Mouse (Mus musculus) liver, embryonic 14.5 days (tissue): ENCODE measurements around the gene Gli1. TPM values are rescaled to one million over a fixed set of nuclear protein-coding genes. Genes with fewer than 3 reads are reported as not detected.
"Not testable (repeated sequence)": the region's sequence is repeated elsewhere in the genome, so short reads cannot be mapped to it uniquely, and the experiment has no call there.

ENCODE experiments used
- ATAC-seq: fragments of 200-750 bp; cut with Nextera tagmentation; 2 replicates; pipeline ENCODE4 v1.8.0; 2017; ENCODE audit warnings: moderate number of reproducible peaks, mild to moderate bottlenecking, moderate library complexity; ENCODE audit not compliant: insufficient read depth
- DNase-seq, 3 experiments: peaks; one replicate each; pipeline ENCODE4 v3.0.0-alpha.2; 2012 to 2013; ENCODE audit warnings: low read depth in 3 of 3, low spot score in 3 of 3
- H3K27ac ChIP-seq: fragments of 300-500 bp; sonication (generic); 2 replicates; pipeline ENCODE4 v1.5.1; 2014; ENCODE audit warnings: moderate library complexity, mild to moderate bottlenecking, control low read depth, inconsistent platforms
- H3K27me3 ChIP-seq: fragments of 300-500 bp; sonication (generic); 2 replicates; pipeline ENCODE4 v1.6.1; 2014; ENCODE audit warnings: mild to moderate bottlenecking, low read length, moderate library complexity; ENCODE audit not compliant: control insufficient read depth, insufficient read depth
- H3K36me3 ChIP-seq: fragments of 300-500 bp; sonication (generic); replicated peaks from 2 replicates; pipeline ENCODE4 v1.6.1; 2014; ENCODE audit warnings: low read depth; ENCODE audit not compliant: control insufficient read depth, insufficient read depth
- H3K4me1 ChIP-seq, 2 experiments: fragments of 200-500 bp in 1 of 2; fragments of 300-500 bp in 1 of 2; sonication (generic) in 1 of 2; replicated peaks; 2 replicates each; pipeline ENCODE4 v1.6.1; 2012 to 2014; ENCODE audit warnings: antibody characterized with exemption in 1 of 2, inconsistent platforms in 1 of 2, low read length in 1 of 2; ENCODE audit not compliant: control insufficient read depth in 2 of 2, insufficient read depth in 2 of 2
- H3K4me2 ChIP-seq: fragments of 300-500 bp; sonication (generic); 2 replicates; pipeline ENCODE4 v1.6.1; 2014; ENCODE audit warnings: low read depth, mild to moderate bottlenecking, control low read depth, moderate library complexity
- H3K4me3 ChIP-seq, 2 experiments: fragments of 200-500 bp in 1 of 2; fragments of 300-500 bp in 1 of 2; sonication (generic) in 1 of 2; 2 replicates each; pipeline ENCODE4 v1.5.1; 2012 to 2014; ENCODE audit warnings: low read depth in 2 of 2, low read length in 2 of 2, mild to moderate bottlenecking in 2 of 2, control low read depth in 1 of 2, inconsistent platforms in 1 of 2, moderate library complexity in 1 of 2; ENCODE audit not compliant: insufficient read depth in 1 of 2
- H3K9ac ChIP-seq: fragments of 300-500 bp; sonication (generic); replicated peaks from 2 replicates; pipeline ENCODE4 v1.6.1; 2014; ENCODE audit warnings: mild to moderate bottlenecking, control low read depth, moderate library complexity
- H3K9me3 ChIP-seq: fragments of 300-500 bp; sonication (generic); 2 replicates; pipeline ENCODE4 v1.6.1; 2016; ENCODE audit warnings: low read length, mixed read lengths; ENCODE audit not compliant: control insufficient read depth
- CTCF ChIP-seq: IDR thresholded peaks from 2 replicates; pipeline ENCODE4 v1.5.1; 2016; ENCODE audit warnings: antibody characterized with exemption, low read depth, control low read depth
- EP300 ChIP-seq: IDR thresholded peaks from 2 replicates; pipeline ENCODE4 v1.6.1; 2016; ENCODE audit warnings: antibody characterized with exemption, low read depth
- WGBS: fragments of 180-500 bp; shearing (Covaris S2); extraction: QIAGEN DNeasy Blood & Tissue Kit; methylation state at CpG from one replicate; pipeline ENCODE4 v1.1.7; 2014; ENCODE audit not compliant: insufficient replicate concordance; 5-methylcytosine and 5-hydroxymethylcytosine counted together
- polyA plus RNA-seq, 2 experiments: library from polyadenylated mRNA; depleted of rRNA in 1 of 2; stranded (reverse) in 1 of 2; unstranded in 1 of 2; fragments of >200 nt; fragmentation: Nextera tagmentation in 1 of 2; extraction: Ambion mirVana in 1 of 2; gene quantifications; 2 replicates each; pipeline versions ENCODE4 v1.2.1 to v1.2.3; 2012 to 2014

The Gli1 gene
- polyA plus RNA-seq, 2 experiments = 0.15 to 1.1 TPM

DNA sequence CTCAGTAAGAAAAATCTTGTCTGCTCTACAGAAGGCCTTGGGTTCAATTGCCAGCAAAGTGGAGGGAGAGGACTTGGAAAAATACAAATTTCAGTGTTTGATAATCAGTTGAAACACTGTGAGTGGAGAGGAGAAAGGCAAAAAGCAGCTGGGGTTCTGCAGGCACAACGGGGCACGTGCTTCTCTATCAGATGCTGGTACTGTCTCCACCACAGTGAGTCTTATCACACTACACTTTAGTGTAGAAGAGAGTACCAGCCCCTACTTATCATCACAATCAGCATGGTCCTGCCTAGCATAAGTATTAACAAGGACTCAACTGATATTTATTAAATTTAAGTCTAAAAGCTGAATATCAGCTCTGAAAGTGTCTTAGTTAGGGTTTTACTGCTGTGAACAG is 24.5 kb downstream of the Gli1 start:
- Histone ChIP-seq H3K9me3 (no peaks in the 10 kb centered on the region), H3K36me3 (no peaks in the 10 kb centered on the region), H3K27ac (peak overlapping the region; percentile 6), H3K4me2 (no peak overlapping the region), H3K27me3 (no peaks in the 10 kb centered on the region), H3K4me3 (no peak overlapping the region), H3K4me1 (peaks cover 8 to 27% of the 10 kb centered on the region in 2 experiments), H3K9ac (no peak overlapping the region)
- no peak for TF ChIP-seq EP300
- no peak for TF ChIP-seq CTCF
- no peak for DNase-seq
- peak; percentile 68 for ATAC-seq
- WGBS = 19% methylated on average over 2 of the region's 2 CpGs

DNA sequence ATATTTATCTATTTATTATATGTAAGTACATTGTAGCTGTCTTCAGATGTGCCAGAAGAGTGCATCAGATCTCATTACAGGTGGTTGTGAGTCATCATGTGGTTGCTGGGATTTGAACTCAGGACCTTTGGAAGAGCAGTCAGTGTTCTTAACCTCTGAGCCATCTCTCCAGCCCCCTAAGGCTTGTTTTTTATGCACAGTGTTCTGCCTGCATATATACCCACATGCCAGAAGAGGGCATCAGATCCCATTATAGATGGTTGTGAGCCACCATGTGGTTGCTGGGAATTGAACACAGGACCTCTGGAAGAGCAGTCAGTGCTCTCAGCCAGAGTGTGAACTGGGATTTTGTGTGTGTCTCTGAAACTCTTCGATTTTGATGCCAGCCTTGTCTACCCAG is 26.8 kb downstream of the Gli1 start:
- DNase-seq, H3K27ac ChIP-seq, H3K9me3 ChIP-seq, ATAC-seq, H3K9ac ChIP-seq, H3K27me3 ChIP-seq, H3K36me3 ChIP-seq, H3K4me3 ChIP-seq, H3K4me2 ChIP-seq: not testable (repeated sequence)
- WGBS = 68% methylated on average over 1 of the region's 1 CpGs
- TF ChIP-seq CTCF = 0 out of 2 replicates have a peak, but pooled peaks have one; percentile 21
- H3K4me1 ChIP-seq = peaks cover 15 to 33% of the 10 kb centered on the region in 2 experiments

DNA sequence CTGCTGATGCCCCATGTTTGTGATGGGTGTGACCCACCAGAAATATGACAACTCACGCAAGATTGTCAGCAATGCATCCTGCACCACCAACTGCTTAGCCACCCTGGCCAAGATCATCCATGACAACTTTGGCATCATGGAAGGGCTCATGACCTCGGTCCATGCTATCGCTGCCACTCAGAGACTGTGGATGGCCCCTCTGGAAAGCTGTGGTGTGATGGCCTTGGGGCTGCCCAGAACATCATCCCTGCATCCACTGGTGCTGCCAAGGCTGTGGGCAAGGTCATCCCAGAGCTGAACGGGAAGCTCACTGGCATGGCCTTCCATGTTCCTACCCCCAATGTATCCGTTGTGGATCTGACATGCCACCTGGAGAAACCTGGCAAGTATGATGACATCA is 28.3 kb downstream of the Gli1 start:
- WGBS = 87% methylated on average over 5 of the region's 5 CpGs
- not testable (repeated sequence) for H3K9me3 ChIP-seq, DNase-seq, H3K27ac ChIP-seq, H3K4me3 ChIP-seq, H3K9ac ChIP-seq, H3K4me2 ChIP-seq, H3K27me3 ChIP-seq, ATAC-seq
- H3K4me1 ChIP-seq = peaks cover 16 to 34% of the 10 kb centered on the region in 2 experiments
- H3K36me3 ChIP-seq = peaks cover 14% of the 10 kb centered on the region

DNA sequence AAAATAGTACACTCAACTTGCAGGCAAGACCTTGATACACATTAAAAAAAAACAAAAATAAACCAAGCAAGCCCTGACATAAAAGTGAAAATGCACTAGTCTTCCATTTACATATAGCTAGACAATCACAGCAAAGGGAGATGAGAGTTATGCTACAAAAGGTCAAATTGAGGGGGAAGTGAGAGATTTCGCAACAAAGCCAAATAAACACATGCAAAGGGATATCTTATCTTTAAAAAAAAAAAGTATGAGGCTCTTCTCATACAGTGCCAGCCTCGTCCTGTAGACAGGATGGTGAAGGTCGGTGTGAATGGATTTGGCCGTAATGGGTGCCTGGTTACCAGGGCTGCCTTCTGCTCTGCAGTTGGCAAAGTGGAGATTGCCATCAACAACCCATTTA is 28.9 kb downstream of the Gli1 start:
- ATAC-seq = no peak
- WGBS = 45% methylated on average over 4 of the region's 4 CpGs
- H3K27ac ChIP-seq = peak overlapping the region; percentile 85
- no peaks in the 10 kb centered on the region for H3K27me3 ChIP-seq
- peaks cover 16 to 30% of the 10 kb centered on the region in 2 experiments for H3K4me1 ChIP-seq
- peaks cover 20% of the 10 kb centered on the region for H3K36me3 ChIP-seq
- DNase-seq = no peak
- H3K9me3 ChIP-seq = no peaks in the 10 kb centered on the region
- no peak overlapping the region for H3K4me3 ChIP-seq
- peak overlapping the region; percentile 71 for H3K4me2 ChIP-seq
- TF ChIP-seq EP300 (no peak), CTCF (no peak)
- peak overlapping the region; percentile 97; the same call in 1 of the 2 replicates for H3K9ac ChIP-seq

DNA sequence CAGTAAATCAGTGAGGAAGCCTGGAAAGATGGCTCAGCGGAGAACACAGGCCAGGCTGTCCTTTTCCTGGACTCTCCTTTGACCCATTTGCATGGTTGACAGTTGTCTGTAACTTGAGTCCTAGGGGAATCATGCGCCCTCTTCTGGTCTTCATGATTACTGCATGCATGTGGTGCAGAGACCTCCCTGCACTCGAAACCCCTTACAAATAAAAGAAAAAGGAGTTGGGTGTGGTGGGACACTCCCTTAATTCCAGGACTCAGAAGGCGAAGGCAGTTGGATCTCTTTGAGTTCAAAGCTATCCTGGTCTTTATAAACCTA is 29.5 kb downstream of the Gli1 start:
- WGBS = 2% methylated on average over 4 of the region's 4 CpGs

More for the DNA sequence above, 29.5 kb downstream of the Gli1 start:
- H3K4me2 ChIP-seq = peak overlapping the region; percentile 71
- H3K36me3 ChIP-seq = peaks cover 26% of the 10 kb centered on the region
- H3K27ac ChIP-seq = peak overlapping the region; percentile 85
- peak overlapping the region; percentile 97 for H3K9ac ChIP-seq
- H3K4me1 ChIP-seq = peaks cover 16 to 25% of the 10 kb centered on the region in 2 experiments
- H3K4me3 ChIP-seq = peak overlapping the region; percentile 94 to 98
- H3K9me3 ChIP-seq = no peaks in the 10 kb centered on the region
- no peaks in the 10 kb centered on the region for H3K27me3 ChIP-seq
- TF ChIP-seq CTCF (peak; percentile 95), EP300 (no peak)
- peak; percentile 49 for ATAC-seq
- DNase-seq = peak; percentile 81 to 89 (median 82)
